Mouse (Mus musculus): Measurements from ENCODE around the gene Kazald1. TPM values are rescaled to one million over a fixed set of nuclear protein-coding genes. Genes with fewer than 3 reads are reported as not detected.

The Kazald1 gene
- total and polyA plus RNA-seq, 3 experiments, result 0.27 to 1.2 (median 0.44) TPM

GRCm38 (mm10) chr19:45045236-45045635 lies 29.8 kb upstream of the Kazald1 start:
- peaks cover 4 to 30% of the 10 kb centered on the region in 2 experiments; a peak in 3 of 4 replicates for H3K4me1 ChIP-seq (ENCODE audit: control insufficient read depth in 1 of 2, insufficient read depth in 2 of 2)
- H3K36me3 ChIP-seq (replicated peaks in 1 of 2; ENCODE audit: control insufficient read depth in 1 of 2, insufficient read depth in 1 of 2, low read length in 1 of 2), result peaks cover 3 to 12% of the 10 kb centered on the region in 2 experiments
- no peak overlapping the region for H3K4me3 ChIP-seq (replicated peaks in 1 of 3; ENCODE audit: low read depth in 2 of 3, low read length in 2 of 3, poor library complexity in 1 of 3)
- no peak for DNase-seq (ENCODE audit: extremely low read depth)
- H3K27me3 ChIP-seq (replicated peaks), result peaks cover 67% of the 10 kb centered on the region
- H3K4me2 ChIP-seq (ENCODE audit: insufficient read depth, low read depth, poor library complexity, severe bottlenecking), result no peak overlapping the region
- in situ Hi-C loops (cut with MboI; ENCODE audit: low pct_ligation_motif_present, low pct_unique_long_range_greater_than_20kb, low sequenced_read_pairs) (loop anchor here (25.0 kb wide), 1 partner anchor 458 kb away; no protein-coding TSS in a partner anchor), dilution Hi-C loops (cut with MboI; ENCODE audit: extremely low pct_ligation_motif_present, extremely low pct_unique_long_range_greater_than_20kb, low sequenced_read_pairs) (no loop called here)
- H3K9ac ChIP-seq (ENCODE audit: insufficient read depth, low read depth), result no peak overlapping the region
- TF ChIP-seq ZNF384 (IDR thresholded peaks at IDR 0.05; ENCODE audit: low read depth, low read length), result no peak
- no peak for TF ChIP-seq RAD21 (IDR thresholded peaks at IDR 0.05; ENCODE audit: low read depth, low read length)
- TF ChIP-seq MAFK (IDR thresholded peaks at IDR 0.05; ENCODE audit: insufficient replicate concordance, low read length), result no peak
- no peak for TF ChIP-seq SMC3 (IDR thresholded peaks at IDR 0.05; ENCODE audit: low read depth, low read length)
- no peak for TF ChIP-seq EP300 (IDR thresholded peaks at IDR 0.05; ENCODE audit: low read length)
- TF ChIP-seq USF1 (IDR thresholded peaks at IDR 0.05; ENCODE audit: low read depth, low read length), result no peak
- TF ChIP-seq MAZ (IDR thresholded peaks at IDR 0.05; ENCODE audit: low read depth, low read length), result no peak
- TF ChIP-seq CHD2 (IDR thresholded peaks at IDR 0.05; ENCODE audit: low read length), result no peak
- TF ChIP-seq USF2 (conservative IDR thresholded peaks at IDR 0.05; ENCODE audit: low read depth, low read length), result no peak
- no peak overlapping the region for H3K27ac ChIP-seq (ENCODE audit: insufficient read depth, low read depth)
- no peaks in the 10 kb centered on the region for H3K9me3 ChIP-seq (replicated peaks; ENCODE audit: low read length)
- no peaks in the 10 kb centered on the region for H3K79me2 ChIP-seq (replicated peaks; ENCODE audit: control insufficient read depth, extremely low read depth, insufficient read depth, poor library complexity, severe bottlenecking)

- no peaks in the 10 kb centered on the region for H3K79me2 ChIP-seq (replicated peaks; ENCODE audit: control insufficient read depth, extremely low read depth, insufficient read depth, poor library complexity, severe bottlenecking)
- TF ChIP-seq NRF1 (IDR thresholded peaks at IDR 0.05; ENCODE audit: low read depth, low read length), result no peak
- no peak for TF ChIP-seq EP300 (IDR thresholded peaks at IDR 0.05; ENCODE audit: low read length)
- TF ChIP-seq ZNF384 (IDR thresholded peaks at IDR 0.05; ENCODE audit: low read depth, low read length), result no peak
- no peak for TF ChIP-seq RAD21 (IDR thresholded peaks at IDR 0.05; ENCODE audit: low read depth, low read length)
- TF ChIP-seq MXI1 (IDR thresholded peaks at IDR 0.05; ENCODE audit: low read depth, low read length), result no peak
- TF ChIP-seq KAT2A (IDR thresholded peaks at IDR 0.05; ENCODE audit: insufficient replicate concordance, low read length), result no peak
- no peak for TF ChIP-seq POLR2A (IDR thresholded peaks at IDR 0.05; ENCODE audit: low read depth, low read length)
- no peak for TF ChIP-seq USF1 (IDR thresholded peaks at IDR 0.05; ENCODE audit: low read depth, low read length)
- no peak for TF ChIP-seq POLR2AphosphoS2 (IDR thresholded peaks at IDR 0.05; ENCODE audit: low read depth, low read length)
- TF ChIP-seq ETS1 (conservative IDR thresholded peaks at IDR 0.05; ENCODE audit: low read depth, low read length), result no peak
- TF ChIP-seq SIN3A (IDR thresholded peaks at IDR 0.05; ENCODE audit: low read length), result no peak
- no peak for TF ChIP-seq UBTF (IDR thresholded peaks at IDR 0.05; ENCODE audit: low read depth, low read length)
- no peak for TF ChIP-seq IRF4 (IDR thresholded peaks at IDR 0.05; ENCODE audit: low read depth, low read length)
- TF ChIP-seq CTCF (conservative IDR thresholded peaks at IDR 0.05 in 1 of 2, IDR thresholded peaks at IDR 0.05 in 1 of 2; ENCODE audit: low read depth in 2 of 2, low read length in 2 of 2), result no peak
- TF ChIP-seq GABPA (IDR thresholded peaks at IDR 0.05; ENCODE audit: insufficient replicate concordance, low read depth, low read length), result no peak
- TF ChIP-seq JUND (conservative IDR thresholded peaks at IDR 0.05; ENCODE audit: low read depth, low read length), result no peak
- in situ Hi-C loops (cut with MboI; ENCODE audit: low pct_ligation_motif_present, low pct_unique_long_range_greater_than_20kb, low sequenced_read_pairs) (loop anchor here (25.0 kb wide), 1 partner anchor 458 kb away; no protein-coding TSS in a partner anchor), dilution Hi-C loops (cut with MboI; ENCODE audit: extremely low pct_ligation_motif_present, extremely low pct_unique_long_range_greater_than_20kb, low sequenced_read_pairs) (no loop called here)
- H3K4me2 ChIP-seq (ENCODE audit: insufficient read depth, low read depth, poor library complexity, severe bottlenecking), result peak within 1 kb of the TSS; percentile 67
- no peak within 1 kb of the TSS for H3K27ac ChIP-seq (ENCODE audit: insufficient read depth, low read depth)
- no peak within 1 kb of the TSS for H3K9ac ChIP-seq (ENCODE audit: insufficient read depth, low read depth)
- peaks cover 63% of the 10 kb centered on the region for H3K27me3 ChIP-seq (replicated peaks)
- no peak for DNase-seq (ENCODE audit: extremely low read depth)
- H3K4me1 ChIP-seq (ENCODE audit: control insufficient read depth in 1 of 2, insufficient read depth in 2 of 2), result peaks cover 4 to 30% of the 10 kb centered on the region in 2 experiments; a peak in 3 of 4 replicates
- peaks cover 3 to 16% of the 10 kb centered on the region in 2 experiments for H3K36me3 ChIP-seq (replicated peaks in 1 of 2; ENCODE audit: control insufficient read depth in 1 of 2, insufficient read depth in 1 of 2, low read length in 1 of 2)
- peak within 1 kb of the TSS in 1 of 3 experiments; percentile 70 for H3K4me3 ChIP-seq (replicated peaks in 1 of 3; ENCODE audit: low read depth in 2 of 3, low read length in 2 of 3, poor library complexity in 1 of 3)
- no peaks in the 10 kb centered on the region for H3K9me3 ChIP-seq (replicated peaks; ENCODE audit: low read length)
Measured at GRCm38 (mm10) chr19:45045651-45046050, 29.4 kb upstream of the Kazald1 start, which contains the start of gene Pdzd7. Pdzd7 (minus strand) TSS chr19:45045717.

All from CH12.LX (cell line).